Mouse (Mus musculus) layer of hippocampus, adult 11-12 months (tissue): ENCODE results near the gene 5031439G07Rik.
"Not testable (repeated sequence)": the region's sequence is repeated elsewhere in the genome, so short reads cannot be mapped to it uniquely, and the experiment has no call there.

Experiments
- DNase-seq: peaks from one replicate; pipeline ENCODE4 v3.0.0; 2022; ENCODE audit warnings: low spot score

5031439G07Rik gene

DNA sequence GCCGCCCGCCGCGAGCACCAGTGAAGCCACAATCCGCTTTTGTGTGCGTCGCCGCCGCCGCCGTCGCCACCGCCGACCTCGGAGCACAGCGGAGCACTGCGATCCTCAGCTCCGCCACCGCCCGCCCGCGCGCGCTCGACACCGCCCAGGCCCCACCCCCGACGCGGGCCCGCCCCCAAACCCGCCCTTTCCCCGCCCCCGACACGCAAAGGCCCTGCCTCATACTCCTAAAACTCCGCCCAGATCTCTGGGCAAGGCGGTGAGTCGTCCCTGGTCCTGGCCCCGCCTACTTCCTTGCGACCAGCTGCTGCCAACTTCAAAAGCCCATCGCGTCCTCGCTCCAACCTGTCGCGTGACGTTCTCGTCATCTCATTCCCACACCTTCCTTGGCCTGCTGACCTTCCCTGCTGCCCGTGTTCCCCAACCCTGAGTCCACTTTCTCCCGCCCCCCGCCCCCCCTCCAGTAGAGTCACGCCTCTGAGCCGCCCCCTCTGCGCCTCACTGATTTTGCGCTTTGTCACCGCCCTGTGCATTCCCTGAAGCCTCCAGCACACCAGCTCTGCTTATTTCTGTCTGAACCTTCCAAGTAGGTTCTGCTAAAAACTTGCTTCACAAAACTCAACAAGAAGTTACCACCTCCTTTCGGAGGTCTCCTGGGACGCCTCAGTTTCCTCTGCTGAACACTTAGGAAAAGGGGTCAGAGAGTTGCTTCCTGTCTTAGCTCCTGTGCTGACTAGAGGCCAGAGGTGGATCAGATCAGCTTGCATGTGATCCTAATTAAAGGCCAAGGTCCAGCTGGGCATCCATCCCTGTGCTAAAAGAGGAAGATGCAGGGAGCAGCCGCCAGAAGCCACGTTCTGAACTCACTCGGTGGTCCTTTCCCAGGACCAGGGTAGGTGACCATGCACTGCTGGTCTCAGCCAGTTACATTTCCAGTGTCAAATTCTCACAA, at the start of gene 5031439G07Rik:
Gene 5031439G07Rik, minus strand, starts transcription at position 678 of the 952 bp plus-strand sequence.
- peak; percentile 90 for DNase-seq

DNA sequence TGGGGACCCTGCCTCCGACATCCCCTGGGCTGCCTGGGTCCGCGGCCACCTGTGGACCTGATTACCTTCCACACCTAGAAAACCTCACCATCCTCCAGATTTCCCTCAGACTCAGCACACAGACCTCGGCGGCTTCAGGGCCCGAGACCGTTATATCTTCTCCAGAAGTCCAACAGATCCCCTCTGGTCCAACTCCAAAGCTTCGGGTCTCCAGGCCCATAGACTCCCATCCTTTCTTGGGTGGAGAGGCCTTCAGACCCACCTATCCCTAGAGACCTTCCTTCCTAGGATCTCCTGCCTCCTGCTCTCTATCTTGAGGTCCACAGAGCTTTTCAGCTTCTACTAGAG, 49.0 kb upstream of the 5031439G07Rik start:
- DNase-seq, result no peak

DNA sequence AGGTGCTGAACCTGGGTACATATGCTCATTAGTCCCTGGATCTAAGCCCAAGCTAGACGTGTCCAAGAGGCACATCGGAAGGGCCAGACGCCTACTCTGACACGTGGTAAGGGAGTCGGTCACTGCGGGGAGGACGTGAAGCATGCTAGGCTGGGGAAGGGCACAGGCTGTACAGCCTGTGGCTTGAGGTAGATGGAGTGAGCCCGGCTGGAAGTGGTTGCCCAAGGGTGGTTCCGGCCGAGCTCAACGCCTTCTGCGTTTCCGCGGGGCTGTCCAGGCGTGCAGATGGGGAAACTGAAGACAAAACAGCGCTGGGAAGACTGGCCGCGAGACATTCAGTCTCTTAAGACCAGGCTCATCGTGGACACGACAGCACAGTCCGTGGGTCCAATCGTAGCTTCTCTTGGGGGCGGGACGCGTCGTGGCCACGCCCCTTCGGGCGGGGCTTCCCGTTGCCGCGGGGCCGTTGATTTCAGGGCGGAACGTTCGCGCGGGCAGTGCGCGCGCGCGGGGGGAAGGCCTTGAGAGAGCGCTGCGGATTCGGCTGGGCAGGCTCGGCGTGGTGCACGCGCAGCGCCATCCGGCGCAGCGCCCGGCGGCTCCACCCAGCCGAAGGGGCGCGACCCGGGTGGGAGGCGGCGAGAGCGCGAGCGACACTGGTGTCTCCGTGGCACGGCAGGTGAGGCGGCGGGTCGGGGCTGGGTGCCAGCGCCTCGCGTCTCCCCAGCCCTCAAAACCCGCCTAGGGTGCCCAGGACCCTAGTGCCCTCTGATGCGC, 48.4 kb upstream of the 5031439G07Rik start:
- DNase-seq, result peak; percentile 98

DNA sequence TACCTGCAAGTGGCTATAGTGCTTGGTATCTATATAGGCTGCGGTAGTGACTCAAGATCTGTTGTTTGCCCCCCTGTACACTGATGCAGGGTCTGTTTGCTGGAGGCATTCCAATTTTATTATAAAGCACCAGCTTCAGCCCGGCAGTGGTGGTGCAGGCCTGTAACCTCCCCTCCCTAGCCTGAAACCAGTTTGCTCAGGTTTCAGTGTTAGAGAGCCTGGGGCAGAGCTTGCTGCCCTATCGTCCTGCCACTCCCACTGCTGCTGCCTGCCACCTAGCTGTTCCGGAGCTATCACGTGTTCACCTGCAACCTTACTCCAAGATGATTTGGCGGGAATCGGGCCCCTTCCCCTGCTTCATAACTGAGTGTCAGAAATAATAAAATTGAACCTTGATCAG, 45.6 kb upstream of the 5031439G07Rik start:
- not testable (repeated sequence) for DNase-seq

DNA sequence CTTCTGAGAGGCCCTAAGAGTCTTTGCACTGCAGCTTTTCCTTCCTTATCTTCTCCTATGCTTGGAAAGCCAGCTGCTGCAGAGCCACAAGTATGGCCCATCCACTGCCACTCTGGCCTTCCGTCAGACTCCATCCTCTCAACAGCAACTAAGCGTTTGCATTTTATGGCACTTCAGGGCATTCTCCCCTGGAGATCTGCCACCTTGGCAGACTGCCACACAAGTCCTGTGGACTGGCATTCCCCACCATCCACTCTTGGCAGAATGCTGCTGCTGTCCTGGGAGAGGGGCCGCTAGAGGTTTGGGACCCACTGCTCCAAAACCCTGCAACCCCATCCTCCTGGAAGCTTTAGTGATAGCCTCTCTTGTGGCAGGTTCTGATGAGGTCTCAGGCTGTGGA, 43.5 kb upstream of the 5031439G07Rik start:
- DNase-seq, result no peak

DNA sequence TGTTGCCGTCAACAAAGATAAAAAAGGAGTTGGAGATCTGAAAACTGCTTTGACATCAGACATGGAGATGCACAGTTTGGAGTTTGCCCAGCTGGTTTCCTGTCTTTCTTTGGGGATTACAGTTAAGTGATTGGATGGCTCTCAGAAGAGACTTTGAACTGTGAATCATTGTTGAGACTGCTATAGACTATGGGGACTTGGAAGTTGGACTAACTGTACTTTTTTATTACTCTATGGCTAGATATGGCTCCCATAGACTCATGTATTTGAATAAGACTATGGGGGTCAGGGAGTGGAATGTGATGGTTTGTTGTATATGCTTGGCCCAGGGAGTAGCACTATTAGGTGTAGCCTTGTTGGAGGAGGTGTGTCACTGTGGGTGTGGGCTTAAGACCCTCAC, 42.3 kb upstream of the 5031439G07Rik start:
- DNase-seq, result not testable (repeated sequence)

DNA sequence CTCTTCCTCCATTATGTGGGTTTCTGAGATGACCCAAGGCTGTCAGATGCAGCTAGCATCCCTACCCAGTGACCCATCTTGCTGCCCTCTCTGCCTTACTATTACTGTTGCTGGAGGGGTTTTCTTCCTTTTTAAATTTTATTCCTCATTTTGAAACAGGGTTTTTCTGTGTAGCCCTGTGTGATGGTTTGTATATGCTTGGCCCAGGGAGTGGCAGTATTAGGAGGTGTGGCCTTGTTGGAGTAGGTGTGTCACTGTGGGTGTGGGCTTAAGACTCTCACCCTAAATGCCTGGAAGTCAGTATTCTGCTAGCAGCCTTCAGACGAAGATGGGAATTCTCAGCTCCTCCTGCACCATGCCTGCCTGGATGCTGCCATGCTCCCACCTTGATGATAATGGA, 40.3 kb upstream of the 5031439G07Rik start, which contains the start of gene Fam118a:
Gene Fam118a, plus strand, starts transcription at position 301 of the 400 bp plus-strand sequence.
- not testable (repeated sequence) for DNase-seq

DNA sequence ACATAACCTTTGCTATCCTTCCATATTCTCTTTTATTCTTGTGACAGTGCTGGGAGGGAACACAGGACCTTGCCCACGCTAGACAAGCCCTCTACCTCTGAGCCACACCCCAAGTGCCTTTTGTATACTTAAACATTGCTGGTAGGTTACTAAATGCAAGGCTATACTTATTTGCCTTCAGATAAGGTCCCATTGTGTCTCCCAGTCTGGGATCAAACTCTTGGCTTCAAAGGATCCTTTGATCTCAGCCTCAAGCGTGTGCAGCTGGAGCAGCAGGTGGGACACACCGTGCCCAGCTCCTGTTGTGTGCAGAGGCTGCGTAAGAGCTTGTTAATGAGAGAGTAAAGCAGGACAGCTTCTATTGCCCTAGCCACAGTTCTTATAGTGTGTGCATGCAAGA, 39.4 kb upstream of the 5031439G07Rik start:
- DNase-seq, result no peak

DNA sequence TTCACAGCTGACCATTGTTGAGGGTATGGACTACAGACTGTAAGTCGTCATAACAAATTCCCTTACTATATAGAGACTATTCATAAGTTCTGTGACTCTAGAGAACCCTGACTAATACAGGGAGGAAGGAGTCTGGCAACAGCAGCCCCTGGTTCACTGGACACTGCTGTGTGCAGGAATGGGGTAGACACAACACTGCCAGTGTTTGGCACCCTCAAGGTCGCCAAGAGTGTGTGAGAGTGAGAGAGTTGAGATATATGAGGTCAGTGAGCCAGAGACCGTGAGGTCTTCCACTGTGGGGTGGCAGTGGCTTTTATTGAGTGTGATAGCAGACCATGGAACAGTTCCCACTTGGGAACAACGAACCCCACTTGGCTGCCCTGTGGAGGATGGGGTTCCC, 37.8 kb upstream of the 5031439G07Rik start:
- no peak for DNase-seq

DNA sequence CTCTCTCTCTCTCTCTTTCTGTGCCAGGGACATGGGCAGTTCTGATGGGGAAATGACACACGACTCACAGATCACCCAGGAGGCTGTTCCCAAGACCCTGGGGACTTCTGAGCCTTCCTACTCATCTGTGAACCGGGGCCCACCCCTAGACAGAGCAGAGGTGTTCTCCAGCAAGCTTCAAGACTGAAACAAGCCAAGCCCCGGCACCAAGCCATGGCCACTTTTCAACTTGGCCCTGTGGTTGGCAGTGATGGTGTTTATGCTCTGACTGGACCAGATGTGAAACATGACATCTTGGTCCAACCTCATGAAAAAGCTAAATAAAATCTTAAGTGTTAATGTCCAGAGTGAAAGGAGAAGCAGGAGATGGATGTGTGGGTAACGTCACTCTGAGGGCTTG, 33.9 kb upstream of the 5031439G07Rik start:
- no peak for DNase-seq

DNA sequence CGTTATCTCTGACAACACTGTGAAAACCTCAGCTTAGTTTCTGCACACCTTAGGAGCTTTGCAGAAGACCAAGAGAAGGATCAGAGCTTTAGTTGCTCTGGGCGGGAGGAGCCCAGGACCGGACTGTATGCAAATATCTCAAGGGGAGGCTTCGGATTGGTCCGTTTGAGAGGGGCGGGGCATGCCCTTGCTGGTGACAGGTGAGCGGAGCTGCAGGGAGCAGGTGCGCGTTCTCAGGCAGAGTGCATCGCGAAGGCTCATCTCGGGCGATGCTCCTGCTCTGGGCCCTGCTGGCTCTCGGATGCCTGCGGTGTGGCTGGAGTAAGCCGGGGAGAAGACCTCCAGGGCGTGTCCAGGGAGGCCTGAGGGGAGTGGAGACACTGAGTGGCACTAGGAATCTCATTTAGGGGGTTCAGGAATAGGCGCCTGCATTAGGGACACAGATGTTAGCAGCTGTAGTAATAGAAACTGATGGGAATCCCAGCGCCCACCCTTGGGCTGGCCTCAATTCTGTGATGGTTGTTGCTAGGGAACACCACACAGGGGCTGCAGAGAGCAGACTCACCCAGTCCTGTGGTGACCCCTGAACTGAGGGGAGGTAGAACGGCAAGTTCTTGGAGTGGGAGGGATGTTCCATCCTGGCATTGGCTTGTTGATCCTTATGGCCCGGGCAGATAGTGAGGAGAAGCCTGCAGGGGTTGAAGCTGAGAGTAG, 28.8 kb upstream of the 5031439G07Rik start, which contains the start of gene Upk3a:
Gene Upk3a, plus strand, starts transcription at position 191 of the 714 bp plus-strand sequence.
- no peak for DNase-seq

DNA sequence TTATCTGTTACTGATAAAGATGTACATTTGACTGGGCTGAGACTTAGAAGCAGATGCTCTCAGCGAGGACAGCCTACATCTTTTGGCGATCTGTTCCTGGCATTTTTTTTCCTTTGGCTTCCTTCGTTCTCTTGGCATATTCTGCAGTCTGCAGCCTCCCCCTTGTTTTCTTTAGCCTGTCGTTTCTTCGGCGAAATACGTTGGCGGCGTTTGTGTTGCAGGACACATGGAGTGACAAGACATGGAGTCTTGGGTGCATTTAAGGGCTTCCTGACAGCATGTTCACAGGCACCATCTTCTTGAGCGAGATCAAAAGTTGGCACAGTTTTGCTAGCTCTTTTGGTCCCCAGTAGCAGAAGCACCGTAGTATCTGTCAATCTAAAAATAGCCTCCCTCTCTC, 27.4 kb upstream of the 5031439G07Rik start:
- DNase-seq, result peak; percentile 50

DNA sequence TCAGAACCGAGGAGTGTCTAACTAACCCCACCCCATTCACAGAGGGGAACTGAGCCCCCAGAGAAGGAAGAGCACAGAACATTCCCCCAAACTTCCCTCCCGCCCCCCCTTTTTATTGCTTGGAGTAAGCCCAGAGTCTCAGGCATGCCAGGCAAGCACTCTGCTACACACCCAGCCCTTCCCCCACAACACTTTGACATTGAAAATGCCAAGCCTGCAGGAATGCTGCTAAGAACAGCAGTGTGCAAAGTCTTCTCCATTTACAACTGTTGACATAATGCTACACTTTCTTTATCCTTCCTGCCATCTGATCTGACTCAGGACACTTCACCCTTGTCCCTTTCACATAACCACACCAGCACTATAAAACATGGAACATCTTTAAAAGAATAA, 24.3 kb upstream of the 5031439G07Rik start:
- DNase-seq, result no peak

DNA sequence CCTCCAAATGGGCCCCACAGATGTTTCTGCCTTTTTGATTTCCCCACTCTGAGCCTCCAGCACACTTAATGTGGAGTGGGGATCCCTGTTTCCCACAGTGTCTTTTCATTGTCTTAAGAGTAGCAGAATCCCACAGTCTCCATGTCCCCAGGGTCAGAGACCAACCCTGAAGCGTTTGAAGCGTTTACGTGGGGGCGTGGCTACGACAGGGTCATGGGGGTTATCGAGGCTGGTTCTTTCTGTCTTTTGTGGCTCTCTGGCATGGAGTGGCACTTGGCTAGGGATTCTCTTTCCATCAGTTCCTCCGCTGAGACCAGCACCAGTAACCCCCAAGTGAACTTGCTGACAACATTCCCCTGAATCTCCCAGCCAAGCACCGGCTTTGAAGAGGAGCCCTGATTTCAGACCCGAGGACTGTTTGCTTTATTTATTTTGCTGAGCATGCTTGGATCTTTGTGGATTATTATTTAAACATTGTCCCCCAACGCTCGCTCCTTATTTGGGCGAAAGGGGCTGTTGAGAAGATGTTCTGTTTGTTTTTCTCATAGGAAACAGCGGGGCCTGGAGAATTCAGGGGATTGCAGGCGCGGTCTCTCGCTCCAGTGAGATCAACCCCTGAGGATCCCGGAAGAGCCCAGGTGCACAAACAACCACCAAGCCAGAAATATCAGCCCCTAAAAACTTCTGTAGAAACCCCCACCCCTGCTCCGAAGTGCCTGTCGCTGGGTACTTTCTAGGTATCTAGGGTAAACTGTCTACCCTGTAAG, 23.7 kb upstream of the 5031439G07Rik start:
- no peak for DNase-seq

DNA sequence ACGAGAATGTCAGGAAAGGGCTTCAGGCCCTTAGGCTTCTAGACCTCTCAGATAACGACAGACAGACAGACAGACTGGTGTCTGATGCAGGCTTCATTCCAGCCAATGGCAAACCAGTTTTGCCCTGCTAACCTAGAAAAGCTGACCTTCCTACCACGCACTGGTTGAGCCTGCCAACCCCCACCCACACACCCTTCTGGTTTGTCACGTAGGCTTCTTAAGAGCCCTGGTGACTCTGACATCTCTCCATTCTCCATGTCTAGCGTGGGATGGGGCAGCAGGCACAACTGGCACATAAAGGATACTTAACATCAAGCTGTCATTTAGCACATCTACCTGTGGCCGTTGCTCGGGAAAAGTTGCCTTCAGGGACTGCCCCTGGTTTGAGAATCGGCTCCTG, 21.3 kb upstream of the 5031439G07Rik start:
- no peak for DNase-seq

DNA sequence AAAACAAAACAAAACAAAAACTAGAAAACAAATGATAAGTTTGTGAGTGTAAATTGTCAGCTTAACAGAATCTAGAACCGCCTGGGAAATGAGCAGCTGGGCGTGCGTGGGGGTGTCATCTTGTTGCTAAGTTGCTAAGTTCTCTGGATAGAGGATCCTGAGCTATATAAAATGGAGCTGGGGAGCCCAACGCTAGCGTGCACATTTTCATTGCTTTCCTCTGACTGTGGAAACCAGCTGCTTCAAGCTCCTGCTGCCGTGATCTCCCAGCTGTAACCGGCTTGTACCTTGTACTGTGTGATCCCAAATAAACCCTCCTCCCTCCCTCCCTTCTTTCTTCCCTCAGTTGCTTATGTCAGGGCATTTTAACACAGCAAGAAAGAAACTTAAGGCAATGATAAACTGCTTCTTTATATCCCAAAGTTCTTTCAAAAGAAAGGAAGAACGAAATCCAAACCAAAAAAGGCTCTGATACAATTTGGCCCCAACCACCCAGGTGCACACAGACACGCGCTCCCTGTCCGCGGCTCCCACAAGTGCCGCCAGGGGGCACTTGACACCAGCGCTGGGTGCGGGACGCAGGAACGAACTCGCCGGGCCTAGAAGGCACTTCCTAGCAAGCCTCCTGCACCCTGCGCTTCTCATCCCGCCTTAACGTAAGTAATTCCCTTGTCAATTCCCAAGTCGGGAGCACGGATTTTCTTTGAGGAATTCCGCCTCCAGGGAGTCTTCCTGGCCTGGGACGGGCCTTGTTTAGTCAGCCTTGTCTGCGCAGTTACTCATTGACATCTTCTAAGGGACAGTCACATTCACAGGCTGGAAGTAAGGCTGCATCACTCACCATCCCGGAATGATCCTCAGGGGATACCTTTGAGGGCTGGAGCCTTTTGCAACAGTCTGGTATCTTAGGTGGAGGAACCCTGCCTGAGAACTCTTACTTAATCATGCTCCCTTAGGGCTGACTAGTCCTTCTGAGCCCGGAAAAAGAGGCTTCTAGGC, 12.9 kb upstream of the 5031439G07Rik start:
- DNase-seq, result peak; percentile 84

DNA sequence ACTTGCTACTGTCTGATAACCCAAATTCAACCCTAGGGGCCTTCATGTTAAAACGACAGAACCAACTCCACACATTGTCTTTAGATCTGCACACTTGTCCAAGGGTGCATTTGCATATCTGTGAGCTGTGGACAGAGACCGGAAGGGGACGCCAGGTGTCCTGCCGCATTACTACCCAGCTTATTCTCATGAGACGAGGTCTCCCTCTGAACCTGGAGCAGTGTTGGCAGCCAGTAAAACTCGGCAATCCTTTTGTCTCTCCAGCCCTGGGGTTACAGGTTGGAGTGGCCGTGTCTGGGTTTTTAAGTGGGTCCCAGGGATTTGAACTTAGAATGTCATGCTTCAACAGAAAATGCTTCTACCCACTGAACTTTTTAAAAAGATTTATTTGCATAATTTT, 11.6 kb upstream of the 5031439G07Rik start:
- no peak for DNase-seq

DNA sequence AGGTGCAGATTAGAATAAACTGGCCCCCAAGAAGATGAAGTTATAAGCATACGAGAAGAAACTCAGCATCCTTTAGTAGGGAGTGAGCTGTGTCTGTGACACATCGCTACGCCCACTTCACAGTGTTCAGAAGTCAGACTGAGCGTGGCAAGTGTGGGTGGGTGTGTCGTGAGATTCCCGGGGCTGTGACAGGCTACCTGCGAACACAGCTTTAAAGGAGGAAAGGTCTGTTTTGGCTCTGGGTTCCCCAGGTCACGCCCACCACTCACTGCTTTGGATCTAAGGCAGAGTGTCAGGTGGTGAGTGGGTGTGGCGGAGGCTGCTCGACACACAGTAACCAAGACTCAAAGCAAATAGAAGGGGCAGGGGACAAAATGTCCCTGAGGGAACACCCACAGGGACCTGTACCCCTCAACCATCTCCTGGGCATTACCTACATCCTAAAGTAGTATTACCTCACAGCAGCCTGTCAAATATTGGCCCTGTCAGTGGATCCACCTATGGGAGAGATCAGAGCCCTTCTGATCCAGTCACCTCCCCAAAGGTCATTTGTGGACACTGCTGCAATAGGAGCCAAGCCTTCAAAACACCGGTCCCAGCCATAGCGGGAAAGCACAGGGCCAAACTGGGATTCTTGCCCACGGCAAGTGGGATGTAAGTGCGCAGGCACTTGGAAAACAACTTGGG, 9.6 kb upstream of the 5031439G07Rik start:
- DNase-seq, result no peak

DNA sequence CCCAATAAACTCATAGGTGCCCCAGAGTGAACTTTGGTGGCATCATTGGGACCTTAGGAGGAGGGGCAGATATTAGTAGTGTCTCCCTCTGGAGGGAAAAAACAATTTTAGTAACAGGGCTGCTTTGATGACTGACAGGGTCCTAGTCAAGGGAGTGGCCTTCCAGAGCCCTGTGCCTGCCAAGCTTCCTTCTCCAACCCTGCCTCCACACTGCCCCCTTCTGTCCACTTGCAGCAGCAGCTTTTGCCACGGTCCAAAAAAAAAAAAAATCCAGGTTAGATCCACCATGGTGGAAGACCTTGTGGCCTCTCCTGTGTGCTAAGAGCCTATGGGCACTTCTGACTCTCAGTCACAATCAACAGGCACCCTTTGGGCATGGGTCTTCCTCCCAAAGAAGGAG, 7.6 kb upstream of the 5031439G07Rik start:
- no peak for DNase-seq

DNA sequence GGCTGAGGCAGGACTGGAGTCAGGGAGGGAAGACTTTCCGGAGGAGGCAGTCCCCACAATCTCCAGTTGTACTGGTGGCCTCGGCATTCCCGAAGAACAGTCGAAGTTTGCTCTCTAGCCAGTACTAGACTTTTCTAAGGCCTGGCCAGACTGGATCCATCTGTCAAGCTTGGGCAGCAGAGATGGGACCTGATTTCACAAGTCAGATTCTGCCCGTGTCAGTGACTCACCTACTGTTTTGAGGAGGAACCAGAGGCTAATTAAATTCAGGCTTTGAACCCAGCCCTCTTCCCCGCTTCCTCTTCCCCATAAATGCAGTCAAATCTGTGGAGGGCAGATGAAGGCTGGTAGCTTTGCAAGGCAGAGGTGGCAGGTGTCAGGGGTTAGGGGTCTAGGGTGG, 6.7 kb upstream of the 5031439G07Rik start:
- DNase-seq, result no peak
